Mouse (Mus musculus): ENCODE measurements around the gene Pdzd8.

The Pdzd8 gene

GRCm38 (mm10) chr19:59354906-59355305 lies 9.3 kb upstream of the Pdzd8 start:
- DNase-seq (ENCODE audit: low read depth, low spot score), result no peak

GRCm38 (mm10) chr19:59352760-59353159 lies 7.2 kb upstream of the Pdzd8 start:
- DNase-seq (ENCODE audit: low read depth, low spot score), result no peak

GRCm38 (mm10) chr19:59351151-59351889 lies 5.7 kb upstream of the Pdzd8 start:
- DNase-seq (ENCODE audit: low read depth, low spot score), result no peak

GRCm38 (mm10) chr19:59350273-59350903 lies 4.8 kb upstream of the Pdzd8 start:
- peak; percentile 15 for DNase-seq (ENCODE audit: low read depth, low spot score)

- DNase-seq (ENCODE audit: low read depth, low spot score), result no peak
Measured at GRCm38 (mm10) chr19:59349329-59349960, 3.9 kb upstream of the Pdzd8 start.

GRCm38 (mm10) chr19:59346325-59346724 lies 745 bp upstream of the Pdzd8 start:
- no peak for DNase-seq (ENCODE audit: low read depth, low spot score)

GRCm38 (mm10) chr19:59345081-59345657 lies 411 bp downstream of the Pdzd8 start:
- DNase-seq (ENCODE audit: low read depth, low spot score), result peak; percentile 74

- peak; percentile 59 for DNase-seq (ENCODE audit: low read depth, low spot score)
Measured at GRCm38 (mm10) chr19:59344304-59344711, 1.3 kb downstream of the Pdzd8 start.

- peak; percentile 12 for DNase-seq (ENCODE audit: low read depth, low spot score)
Measured at GRCm38 (mm10) chr19:59342964-59343363, 2.6 kb downstream of the Pdzd8 start.

GRCm38 (mm10) chr19:59339908-59340307 lies 5.7 kb downstream of the Pdzd8 start:
- DNase-seq (ENCODE audit: low read depth, low spot score), result no peak

GRCm38 (mm10) chr19:59337872-59338681 lies 7.5 kb downstream of the Pdzd8 start:
- no peak for DNase-seq (ENCODE audit: low read depth, low spot score)

GRCm38 (mm10) chr19:59336655-59337054 lies 8.9 kb downstream of the Pdzd8 start:
- DNase-seq (ENCODE audit: low read depth, low spot score), result no peak

GRCm38 (mm10) chr19:59330816-59331225 lies 14.8 kb downstream of the Pdzd8 start:
- no peak for DNase-seq (ENCODE audit: low read depth, low spot score)

GRCm38 (mm10) chr19:59321990-59322389 lies 23.6 kb downstream of the Pdzd8 start, which contains the start of gene Rps12-ps3:
TSS of gene Rps12-ps3 (plus strand) at chr19:59322290.
- no peak for DNase-seq (ENCODE audit: low read depth, low spot score)

- peak; percentile 38 for DNase-seq (ENCODE audit: low read depth, low spot score)
Measured at GRCm38 (mm10) chr19:59316571-59316970, 29.0 kb downstream of the Pdzd8 start.

- DNase-seq (ENCODE audit: low read depth, low spot score), result no peak
Measured at GRCm38 (mm10) chr19:59315308-59315707, 30.3 kb downstream of the Pdzd8 start.

GRCm38 (mm10) chr19:59292183-59292839 lies 53.3 kb downstream of the Pdzd8 start:
- DNase-seq (ENCODE audit: low read depth, low spot score), result no peak

- DNase-seq (ENCODE audit: low read depth, low spot score), result no peak
Measured at GRCm38 (mm10) chr19:59289811-59290210, 55.8 kb downstream of the Pdzd8 start.

- no peak for DNase-seq (ENCODE audit: low read depth, low spot score)
Measured at GRCm38 (mm10) chr19:59289042-59289441, 56.5 kb downstream of the Pdzd8 start.

- no peak for DNase-seq (ENCODE audit: low read depth, low spot score)
Measured at GRCm38 (mm10) chr19:59282001-59282400, 63.6 kb downstream of the Pdzd8 start.

- no peak for DNase-seq (ENCODE audit: low read depth, low spot score)
Measured at GRCm38 (mm10) chr19:59280841-59281240, 64.7 kb downstream of the Pdzd8 start.
